Mouse (Mus musculus) adipocyte (in vitro differentiated cells): ENCODE measurements around the gene Ndufa4l2.

ENCODE experiments used
- DNase-seq: peaks from one replicate; pipeline ENCODE4 v3.0.0-alpha.2; 2016; ENCODE audit warnings: low spot score

Ndufa4l2 gene

DNA sequence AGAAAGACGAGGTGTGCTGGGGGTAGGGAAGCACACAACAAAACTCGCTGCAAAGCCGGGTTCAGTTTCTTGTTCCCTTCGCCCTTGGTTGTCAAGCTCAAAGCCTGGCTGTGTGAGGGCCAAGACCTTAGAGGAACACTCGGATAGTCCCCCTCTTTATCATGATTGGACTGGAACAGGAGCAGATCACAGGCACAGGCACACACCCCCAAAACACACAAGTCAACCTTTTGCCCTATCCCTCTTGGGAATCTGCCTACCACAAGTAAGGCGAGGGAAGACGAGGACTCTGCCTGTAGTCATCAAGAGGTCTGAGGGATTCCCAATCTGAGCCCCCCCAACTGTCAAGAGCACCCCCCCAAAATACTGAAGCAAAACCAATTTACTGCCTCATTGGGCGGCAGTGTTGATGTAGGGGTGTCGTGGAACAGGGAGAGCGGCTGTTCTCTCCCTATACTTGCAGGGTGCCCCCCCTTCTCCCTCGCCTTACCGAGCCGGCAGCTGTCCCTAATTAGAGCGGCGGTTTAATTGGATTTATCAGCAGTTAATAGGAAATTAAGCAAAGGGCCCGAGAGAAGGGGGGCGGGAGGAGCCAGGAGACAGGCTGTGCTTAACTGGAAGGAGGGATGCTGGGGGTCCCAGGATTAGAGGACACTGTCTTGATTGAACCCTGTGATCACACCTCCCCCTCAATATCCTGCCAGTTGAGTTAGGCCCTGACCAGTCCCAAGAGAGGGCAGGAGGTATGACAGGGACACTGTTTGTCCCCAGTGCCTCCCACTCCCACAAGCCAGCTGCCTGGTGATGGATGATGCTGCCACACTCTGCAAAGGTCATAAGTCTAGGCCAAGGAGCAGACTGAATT is 4.7 kb upstream of the Ndufa4l2 start:
- DNase-seq: no peak

DNA sequence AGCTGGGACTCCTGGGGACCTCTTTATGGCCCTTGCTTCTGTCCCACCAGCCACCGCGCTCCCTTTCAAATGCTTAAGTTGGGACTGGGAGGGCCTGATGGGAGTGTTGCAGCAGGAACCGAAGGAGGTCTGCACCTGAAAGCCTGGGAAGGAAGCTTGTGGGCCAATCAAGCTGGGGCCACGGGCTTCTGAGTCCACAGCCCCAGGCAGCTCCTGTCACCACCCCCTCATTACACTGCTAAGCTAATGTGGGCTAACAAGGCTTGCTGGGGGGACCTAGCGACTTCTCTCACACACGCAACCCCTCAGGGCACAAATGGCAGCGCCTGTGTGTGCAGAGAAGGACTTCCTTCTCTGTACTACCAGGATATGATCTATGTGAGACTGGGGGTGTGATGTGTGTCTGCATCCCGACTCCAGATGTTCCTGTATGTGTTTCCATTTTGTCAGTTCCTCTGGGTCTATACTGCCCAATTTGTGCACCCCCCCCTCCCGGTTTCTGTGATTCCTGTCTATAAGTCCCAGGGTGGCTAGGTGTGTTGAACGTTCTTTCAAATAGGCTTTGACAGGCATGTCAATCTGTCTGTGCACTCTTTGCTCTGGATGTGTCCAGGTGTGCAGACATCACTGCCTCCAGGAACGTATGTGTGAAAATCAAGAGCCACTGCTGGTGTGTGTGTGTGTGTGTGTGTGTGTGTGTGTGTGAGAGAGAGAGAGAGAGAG is 3.7 kb upstream of the Ndufa4l2 start:
- no peak for DNase-seq

DNA sequence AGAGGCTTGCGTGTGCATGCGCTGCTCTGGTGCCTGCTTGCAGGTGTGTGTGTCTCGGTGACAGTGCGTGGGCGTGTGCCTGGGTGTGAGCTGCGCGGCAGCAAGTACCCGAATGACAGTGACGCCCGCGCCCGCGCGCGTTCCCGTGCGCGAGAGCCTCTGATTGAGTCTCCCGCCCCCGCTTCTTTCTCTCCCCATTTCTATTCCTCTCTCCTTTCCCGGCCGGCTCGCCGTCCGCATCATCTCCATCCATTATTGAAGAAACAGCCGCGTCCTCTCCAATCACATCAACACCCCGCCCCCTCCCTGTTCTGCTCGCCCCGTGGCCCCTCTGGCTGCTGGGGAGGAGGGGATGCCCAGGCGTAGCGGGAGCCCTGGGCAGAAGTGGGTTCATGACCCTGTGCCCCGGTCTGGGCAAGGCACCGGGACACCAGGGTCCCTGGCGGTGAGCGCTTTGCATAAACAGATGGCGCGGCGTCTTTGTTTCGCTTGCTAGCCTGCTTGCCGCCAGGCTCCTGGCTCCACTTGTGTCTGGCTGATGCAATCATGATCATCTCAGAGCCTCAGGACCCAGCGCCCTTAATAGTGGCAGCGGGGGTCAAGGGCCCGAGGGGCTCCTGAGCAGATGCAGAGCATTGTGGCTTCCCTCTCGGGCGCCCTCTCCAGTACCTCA is 3.0 kb upstream of the Ndufa4l2 start:
- DNase-seq: no peak

DNA sequence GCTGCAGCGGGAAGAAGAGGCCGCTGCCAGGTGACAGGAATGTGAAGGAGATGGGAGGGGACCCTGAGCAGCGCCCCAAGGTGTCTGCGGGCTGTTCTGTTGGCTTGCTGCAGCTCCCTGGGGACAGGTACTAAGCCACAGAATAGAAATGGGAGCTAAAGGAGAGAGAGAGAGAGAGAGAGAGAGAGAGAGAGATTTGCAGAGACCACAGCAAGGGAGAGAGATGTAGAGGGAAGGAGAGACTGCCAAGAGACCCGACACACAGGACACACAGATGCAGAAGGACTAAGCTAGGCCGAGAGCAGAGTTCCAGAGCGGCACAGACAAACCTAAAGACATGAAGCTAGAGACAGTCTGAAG is 2.5 kb upstream of the Ndufa4l2 start:
- no peak for DNase-seq

DNA sequence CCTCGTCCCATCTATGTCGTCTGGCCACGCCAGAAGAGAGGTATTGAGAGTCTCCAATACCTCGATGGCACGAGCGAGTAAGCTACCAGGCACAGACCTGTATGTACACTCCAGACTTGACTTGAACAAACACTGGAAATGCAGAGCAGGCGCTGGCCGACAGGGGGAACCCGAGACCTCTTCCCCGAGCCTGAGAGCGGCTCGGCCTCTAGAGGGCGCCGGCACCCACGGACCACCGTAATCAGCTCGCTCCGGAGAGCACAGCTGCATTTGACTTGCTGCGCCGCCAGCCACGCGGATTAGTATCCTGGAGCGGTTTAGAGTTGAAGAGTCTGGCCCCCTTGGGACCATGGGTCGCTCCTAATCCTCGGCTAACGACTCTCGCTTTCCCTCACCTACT is 2.0 kb upstream of the Ndufa4l2 start:
- DNase-seq: peak; percentile 88

DNA sequence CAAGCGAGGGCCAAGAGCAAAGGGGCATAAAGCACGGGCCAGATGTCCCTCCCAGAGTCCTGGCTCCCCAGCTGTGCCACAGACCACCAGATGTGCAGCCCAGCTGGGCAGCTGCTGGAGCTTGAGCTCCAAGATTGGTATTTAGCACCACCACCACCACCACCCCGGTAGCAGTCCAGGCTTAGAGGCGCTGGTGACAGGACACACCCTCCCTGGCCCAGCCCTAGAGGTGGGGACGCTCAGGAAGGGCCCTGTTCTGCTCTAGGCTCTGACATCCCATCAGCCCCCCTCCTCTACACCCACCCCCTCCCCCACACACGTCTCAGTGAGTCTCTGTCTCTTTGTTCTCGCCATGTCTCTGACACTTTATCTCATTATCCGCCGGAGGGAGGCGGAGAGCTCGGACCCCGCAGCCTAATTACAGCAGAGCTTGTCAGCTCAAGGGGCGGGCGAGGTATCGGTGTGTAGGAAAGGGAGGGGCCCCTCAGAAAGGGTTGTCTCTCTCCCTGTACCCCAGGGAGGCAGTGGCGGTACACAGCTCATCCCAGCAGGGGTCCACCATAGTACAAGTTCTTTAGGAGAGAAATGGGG is 1.2 kb upstream of the Ndufa4l2 start:
- no peak for DNase-seq

DNA sequence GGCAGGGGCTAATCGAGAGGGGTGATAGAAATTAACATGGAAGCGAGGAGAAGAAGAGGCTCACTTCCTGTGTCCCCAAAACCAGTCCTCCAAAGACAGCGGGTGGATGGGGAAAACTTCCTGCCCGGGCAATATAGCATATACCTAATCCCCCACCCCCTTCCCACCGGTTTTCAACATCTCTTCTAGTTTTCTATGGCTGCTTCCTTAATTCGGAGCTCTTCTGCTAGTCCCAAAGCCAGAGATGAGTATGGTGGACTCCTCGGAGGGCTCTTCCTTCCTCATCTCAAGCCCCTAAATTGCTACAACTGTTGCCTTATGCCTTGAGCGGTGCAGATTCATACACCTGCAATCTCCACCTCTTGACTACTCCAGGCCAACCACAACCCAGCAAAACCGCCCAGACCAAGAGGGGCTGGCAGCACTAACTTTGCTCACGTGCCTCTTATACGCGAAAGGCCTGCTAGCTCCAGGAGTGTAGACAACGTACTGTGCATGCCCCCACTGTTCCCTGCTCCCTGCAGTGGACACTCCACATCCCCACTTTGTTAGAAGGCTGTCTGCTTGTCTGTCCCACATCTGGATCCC is 562 bp upstream of the Ndufa4l2 start:
- DNase-seq: no peak

DNA sequence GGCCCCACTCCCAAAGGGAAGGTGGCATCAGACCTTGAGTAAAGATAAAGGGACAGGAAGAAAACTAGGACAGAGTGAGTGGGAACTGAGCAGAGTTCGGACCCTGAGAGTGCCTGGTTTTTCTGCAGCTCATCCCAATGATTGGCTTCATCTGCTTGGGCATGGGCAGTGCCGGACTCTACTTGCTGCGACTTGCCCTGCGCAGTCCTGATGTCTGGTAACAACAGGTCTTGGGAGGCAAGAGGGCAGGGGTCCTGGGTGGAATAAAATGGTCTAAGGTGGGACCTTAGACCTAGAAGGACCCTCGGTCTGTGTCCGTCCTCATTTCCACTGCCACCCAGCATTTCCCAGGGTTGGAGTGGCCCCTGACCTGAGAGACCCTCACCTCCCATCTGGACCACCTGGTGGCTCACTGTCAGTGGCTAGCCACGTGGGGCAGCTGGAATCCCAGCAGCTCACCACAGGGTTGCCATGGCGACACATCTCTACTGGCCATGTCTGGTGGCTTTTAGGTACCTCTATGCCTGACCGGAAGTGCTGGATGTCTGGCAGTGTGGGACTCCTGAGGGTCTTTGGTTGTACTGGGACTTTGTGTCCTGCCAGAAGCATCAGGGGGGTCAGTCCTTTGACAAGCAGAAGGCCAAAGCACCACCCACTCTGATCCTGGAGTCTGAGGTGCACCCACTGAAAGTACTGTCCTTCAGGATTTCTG is 660 bp downstream of the Ndufa4l2 start:
- DNase-seq: no peak

DNA sequence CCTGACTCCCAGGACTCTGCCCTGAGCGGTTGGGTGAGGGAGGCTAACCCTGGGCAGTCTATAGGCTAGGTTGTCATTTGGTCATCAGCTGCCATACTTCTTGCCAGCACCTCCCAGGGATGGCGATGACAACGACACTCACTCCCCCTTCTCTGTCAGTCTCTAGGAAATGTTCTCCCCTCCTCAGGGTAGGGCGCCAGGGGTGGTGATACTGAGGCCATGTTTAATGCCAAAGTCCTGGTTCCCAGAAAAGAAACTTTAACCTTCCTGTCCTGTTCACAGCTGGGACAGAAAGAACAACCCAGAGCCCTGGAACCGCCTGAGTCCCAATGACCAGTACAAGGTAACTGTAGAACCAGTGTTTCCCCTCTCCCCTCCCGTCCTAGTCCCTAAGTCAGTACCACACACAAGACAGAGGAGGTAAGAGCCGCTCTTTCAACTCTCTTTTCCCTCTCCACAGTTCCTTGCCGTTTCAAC is 1.3 kb downstream of the Ndufa4l2 start:
- no peak for DNase-seq

DNA sequence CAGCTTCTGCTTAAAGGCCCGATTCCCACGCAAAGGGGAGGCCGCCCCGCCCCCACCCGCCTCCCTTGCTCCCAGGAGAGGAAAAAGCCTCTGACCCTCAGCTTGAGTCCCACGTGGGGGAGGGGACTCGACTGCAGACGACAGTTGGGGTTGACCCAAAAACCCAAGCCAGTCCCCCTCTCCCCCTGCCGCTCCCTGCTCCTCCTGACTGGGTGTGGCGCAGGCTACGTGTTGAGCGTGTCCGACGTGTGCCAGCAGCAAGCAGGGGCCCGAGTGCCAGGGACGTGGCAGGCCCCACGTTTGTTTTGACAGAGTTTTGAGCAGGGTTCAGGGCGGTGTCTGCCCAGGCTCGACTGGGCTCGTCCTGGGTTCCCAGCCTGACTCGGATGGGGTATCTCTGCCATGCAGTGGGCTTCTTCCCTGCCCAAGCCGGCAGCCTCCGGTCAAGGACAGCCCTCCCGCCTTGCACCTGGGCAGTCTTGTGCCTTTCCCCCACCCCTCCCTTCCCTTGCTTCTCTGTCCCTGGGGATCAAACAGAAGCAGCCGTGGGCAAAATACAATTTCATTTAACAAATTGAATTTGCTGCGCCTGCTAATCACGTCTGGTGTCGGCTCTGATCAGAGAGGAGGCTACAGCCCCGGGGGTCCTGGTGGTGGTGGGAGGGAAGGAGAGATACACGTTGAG is 2.0 kb downstream of the Ndufa4l2 start:
- no peak for DNase-seq

DNA sequence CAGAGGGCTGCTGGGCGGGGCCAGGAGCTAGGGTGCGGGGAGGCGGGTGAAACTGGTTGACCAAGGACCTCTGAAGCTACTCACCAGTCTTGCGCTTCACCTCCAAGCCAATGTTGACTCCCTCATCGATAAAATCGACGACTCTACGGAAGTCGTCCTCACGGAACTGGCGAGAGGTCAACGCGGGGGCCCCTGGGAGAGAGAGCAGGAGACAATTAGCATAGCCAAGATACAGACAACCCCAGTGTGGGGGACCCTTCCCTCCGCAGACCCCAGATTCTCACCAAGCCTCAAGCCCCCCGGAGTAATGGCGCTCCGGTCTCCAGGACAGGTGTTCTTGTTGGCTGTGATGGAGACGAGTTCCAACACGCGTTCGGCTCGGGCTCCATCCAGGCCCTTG is 3.2 kb downstream of the Ndufa4l2 start:
- DNase-seq: no peak

DNA sequence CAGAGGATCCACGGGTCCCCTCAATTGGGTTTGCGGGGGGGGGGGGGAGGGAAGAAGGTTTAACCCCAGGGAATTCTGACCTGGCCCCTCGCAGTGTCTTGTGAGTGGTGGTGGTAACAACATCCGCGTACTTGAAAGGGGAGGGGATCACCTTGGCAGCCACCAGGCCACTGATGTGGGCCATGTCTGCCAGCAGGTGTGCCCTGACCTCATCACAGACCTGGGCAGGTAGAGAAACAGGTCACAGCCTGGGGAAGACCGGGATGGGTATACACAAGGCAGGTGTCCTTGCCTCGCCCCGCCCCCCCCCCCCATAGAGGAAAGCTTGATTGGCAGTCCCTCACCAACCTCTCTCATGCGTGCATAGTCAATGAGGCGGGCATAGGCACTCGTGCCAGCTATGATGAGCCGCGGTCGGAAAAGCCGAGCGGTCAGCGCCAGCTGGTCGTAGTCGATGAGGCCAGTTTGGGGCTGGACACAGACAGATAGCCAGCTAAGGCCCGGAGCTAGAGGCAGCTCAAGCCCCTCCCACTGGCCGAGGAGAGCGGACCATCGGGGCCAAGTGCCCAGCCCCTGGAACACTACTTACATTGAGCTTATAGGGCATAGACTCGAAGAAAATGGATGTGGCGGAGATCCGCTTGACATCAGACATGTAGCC is 4.4 kb downstream of the Ndufa4l2 start:
- DNase-seq: no peak

DNA sequence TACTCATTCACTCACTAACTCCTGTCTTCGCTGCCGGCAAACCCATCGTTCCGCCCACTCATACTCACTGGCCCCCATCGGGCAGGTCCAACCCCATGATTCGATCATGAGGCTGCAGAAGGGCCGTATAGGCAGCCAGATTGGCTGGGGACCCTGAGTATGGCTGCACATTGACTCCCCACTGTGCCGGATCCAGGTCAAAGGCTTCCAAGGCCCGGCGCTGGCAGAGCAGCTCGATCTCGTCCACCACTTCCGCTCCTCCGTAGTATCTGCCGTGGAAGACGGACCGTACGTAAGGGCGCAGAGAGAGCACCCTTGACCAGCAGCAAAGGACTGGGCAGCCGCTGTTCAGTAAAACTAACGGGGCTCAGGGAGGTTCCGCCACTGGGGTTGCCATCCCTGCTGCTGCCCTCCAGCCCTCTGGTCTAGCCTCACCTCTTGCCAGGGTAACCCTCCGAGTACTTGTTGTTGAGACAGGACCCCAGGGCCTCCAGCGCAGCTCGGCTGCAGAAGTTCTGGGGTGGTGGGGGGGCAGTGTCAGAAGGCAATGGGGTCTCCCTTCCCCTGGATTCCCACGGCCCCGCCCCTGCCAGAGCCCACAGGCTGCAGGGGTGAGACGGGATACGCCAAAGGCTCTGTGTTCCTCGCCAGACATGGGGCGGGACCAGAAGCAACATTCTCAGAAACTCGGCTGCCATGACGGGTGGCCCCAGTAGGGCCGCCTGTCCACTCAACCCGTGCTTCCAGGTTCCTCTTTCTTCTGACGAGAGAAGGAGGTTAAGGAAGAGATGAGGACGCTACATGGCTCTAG is 5.3 kb downstream of the Ndufa4l2 start:
- no peak for DNase-seq

DNA sequence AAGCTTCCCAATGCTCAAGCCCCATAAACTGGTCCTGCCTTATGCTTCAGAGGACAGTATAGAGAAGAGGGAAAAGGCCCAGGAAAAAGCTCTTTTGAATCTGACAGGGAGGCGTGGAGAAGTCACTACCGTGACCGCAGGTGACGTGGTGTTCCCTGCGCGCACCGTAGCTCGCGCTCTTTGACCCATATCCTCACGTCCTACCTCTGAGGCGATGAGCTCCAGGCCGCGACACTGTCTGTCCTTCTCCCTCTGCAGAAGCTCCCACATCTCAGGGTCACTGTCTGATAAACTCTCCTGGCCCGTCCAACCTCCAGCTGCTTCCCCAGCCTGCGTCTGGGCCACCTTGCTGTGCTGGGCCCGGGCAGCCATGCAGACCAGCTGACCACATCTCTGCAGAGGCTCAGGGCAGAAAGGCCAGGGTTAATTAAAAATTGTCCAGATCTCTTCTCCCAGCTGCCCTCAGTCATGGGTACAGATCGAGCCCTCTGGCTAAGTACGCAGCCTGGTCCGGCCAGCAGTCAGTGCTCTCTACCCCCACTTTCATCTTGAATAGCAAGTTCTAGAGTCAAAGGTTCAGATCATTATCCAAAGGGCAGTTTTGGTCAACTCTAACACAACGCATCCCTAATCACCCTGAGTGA is 6.1 kb downstream of the Ndufa4l2 start:
- DNase-seq: no peak

DNA sequence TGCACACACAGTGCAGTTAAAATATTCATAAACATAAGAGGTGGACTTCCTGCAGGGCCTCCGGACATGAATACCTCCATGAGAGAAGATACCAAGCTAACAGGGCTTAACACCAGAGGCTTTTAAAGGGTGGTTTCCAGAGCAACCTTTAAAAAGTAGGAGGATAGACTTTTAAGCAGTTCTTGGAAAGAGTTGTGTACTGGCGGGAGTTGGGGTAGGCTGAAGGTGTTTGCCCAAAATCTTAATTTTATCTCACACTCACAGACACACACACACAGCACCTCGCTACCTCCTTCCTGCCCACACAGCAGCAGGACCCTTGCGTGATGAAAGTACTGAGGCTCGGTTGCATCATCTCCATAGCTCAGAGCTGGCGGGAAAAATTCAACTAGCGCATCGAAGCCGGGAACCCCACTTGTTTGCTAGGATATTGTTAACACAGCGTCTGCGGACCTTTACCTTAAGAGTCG is 6.9 kb downstream of the Ndufa4l2 start:
- DNase-seq: peak; percentile 26

DNA sequence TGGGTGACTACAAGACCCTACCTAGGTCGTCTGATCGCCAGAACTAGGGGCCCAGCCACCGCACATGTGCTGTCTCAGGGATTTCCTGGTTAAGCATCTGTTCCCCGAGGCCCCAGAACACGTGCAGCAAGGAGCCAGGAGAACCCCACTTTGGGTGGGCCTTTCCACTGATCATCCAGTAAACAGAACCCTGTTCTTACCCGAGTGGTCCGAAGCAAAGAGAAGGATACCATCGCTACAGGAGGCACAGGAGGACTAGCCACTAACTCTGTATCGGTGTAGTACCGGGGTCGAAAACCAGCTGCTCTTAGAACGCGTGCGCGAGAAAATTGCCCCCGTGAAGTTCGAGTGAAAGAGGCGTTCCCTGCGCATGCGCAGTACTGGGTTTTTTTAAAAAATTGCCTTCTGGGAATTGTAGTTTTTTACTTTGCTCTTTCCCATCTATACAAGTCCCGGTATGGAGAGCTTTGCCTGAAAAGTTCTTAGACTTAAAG is 7.4 kb downstream of the Ndufa4l2 start, which contains the start of gene Shmt2:
Gene Shmt2 (minus strand): TSS at position 357 of the 494 bp plus-strand sequence.
- DNase-seq: peak; percentile 90

DNA sequence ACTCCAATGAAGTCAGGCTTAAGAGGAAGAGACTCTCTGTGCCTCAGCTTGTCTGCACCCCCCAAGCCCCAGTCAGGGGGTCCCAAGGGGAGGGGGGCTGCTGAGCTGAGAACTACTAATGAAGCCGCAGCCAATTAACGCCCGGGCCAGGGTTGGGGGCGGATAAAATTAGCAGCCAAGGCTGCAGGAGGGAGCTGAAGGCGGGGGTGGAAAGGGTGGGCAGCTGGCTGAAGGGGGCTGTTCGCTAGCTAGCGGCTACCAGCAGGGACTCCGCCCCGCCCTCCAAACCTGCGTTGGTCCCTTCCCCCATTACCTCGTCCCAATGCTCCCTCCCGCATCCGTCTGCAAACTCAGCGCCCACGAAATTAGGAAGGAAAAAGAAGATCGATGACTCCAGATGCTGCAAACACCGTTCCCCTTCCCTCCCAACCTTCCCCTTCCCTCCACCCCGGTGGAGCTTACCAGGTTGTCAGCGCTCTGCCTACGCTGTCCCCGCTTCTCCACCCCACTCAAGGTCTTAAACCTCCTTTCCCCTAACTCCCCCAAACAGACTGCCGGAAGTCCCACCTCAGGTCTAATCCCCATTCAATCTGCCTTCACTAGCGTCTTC is 10.0 kb downstream of the Ndufa4l2 start:
- DNase-seq: no peak

DNA sequence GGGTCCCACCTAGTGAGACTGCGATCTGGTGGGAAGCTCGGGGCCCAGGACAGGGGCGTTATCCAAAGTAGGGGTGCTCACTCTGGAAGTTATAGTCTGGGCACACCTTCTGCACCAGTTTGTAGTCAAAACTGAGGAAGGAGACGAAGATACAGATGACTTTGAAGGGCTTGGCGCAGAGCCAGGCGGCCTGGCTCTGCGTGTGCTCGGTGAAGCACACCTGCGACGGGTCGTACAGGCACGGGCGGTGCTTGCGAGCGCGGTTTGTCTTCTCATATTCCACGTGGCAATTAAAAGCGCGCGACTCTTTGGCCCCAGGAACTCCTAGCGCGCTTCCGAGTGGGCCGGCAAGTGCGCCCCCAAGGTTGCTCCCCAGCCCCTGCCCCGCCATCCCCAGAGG is 11.3 kb downstream of the Ndufa4l2 start:
- no peak for DNase-seq
